Mouse (Mus musculus) large intestine, adult 2 months (tissue): Measurements from ENCODE around the gene Gnaq. TPM values are rescaled to one million over a fixed set of nuclear protein-coding genes. Genes with fewer than 3 reads are reported as not detected.
"Not testable (repeated sequence)": the region's sequence is repeated elsewhere in the genome, so short reads cannot be mapped to it uniquely, and the experiment has no call there.

Experiments
- DNase-seq: peaks from one replicate; pipeline ENCODE4 v3.0.0-alpha.2; 2012; ENCODE audit warnings: low read depth, low spot score
- WGBS: fragments of 180-500 bp; shearing (Covaris S2); methylation state at CpG from one replicate; pipeline ENCODE4 v1.1.7; 2018; 5-methylcytosine and 5-hydroxymethylcytosine counted together
- polyA plus RNA-seq: library from polyadenylated mRNA; depleted of rRNA; stranded (reverse); fragments of >200 nt; gene quantifications from 2 replicates; pipeline ENCODE4 v1.2.3, GENCODE M21; 2012

The Gnaq gene
- polyA plus RNA-seq, 1 experiment, result 12.2 TPM

DNA sequence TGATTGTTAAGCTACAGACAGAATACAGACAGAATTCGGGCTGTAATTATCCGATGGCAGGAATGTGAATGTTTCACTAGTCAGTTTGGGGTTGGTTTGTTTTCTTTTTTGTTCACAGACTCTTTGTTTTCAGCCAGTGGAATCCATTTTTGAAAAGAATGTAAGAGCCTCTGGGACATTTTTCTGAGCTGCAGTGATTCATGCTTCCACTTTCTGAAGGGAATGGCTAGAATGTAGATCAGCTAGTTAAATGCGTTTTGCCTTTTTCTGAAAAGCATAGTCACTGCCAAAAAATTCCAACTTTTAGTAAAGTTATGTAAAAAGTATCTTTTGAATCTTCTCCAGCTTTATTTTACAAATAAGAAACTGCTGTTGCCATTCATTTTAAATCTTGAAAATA, 118.3 kb downstream of the Gnaq start:
- DNase-seq, result no peak
- WGBS, result 74% methylated on average over 3 of the region's 3 CpGs

DNA sequence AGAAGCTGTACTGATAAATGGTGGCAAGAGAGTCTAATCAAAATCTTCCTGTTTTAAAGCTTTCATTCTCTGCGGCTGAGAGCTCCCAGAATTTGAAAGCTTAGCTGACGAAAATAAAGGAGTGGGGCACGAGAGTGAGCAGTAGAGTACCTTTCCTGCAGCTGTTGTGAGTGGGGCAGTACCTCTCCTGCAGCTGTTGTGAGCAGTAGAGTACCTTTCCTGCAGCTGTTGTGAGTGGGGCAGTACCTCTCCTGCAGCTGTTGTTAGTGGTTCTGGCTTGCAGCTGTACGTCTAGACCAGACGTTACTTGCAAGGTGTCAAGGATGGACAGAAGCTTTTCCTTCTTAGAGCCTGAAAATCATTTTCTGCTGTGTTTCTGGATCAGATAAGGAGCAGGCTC, 119.2 kb downstream of the Gnaq start:
- DNase-seq, result no peak

GRCm38 (mm10) chr19:16252696-16253095, 120.1 kb downstream of the Gnaq start:
- WGBS, result 83% methylated on average over 4 of the region's 4 CpGs
- no peak for DNase-seq

More for the DNA sequence above, 119.2 kb downstream of the Gnaq start:
- WGBS, result 74% methylated on average over 5 of the region's 5 CpGs

DNA sequence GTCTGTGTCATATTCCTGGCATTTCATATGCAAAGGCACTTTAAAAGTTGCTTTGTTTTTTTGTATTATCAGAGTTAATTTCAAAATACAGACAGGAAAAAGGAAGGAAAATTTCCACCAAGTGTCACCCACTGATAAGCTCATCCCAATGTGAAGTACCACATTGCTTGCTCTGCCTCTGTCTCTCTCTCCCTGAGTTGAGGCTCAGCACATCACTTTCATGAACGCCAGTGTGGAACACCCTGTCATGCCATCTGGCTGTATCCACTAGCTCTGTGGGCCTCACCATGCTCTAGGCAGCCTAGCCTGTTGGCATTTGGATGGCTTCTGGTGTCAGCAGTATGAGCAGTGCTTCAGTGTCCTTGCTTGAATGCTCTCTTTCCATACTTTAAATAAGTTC, 122.2 kb downstream of the Gnaq start:
- WGBS, result 91% methylated on average over 1 of the region's 1 CpGs
- DNase-seq, result no peak

- DNase-seq, result no peak
- WGBS, result 50% methylated on average over 2 of the region's 2 CpGs
These were observed 122.7 kb downstream of the Gnaq start for GRCm38 (mm10) chr19:16255294-16255693.

GRCm38 (mm10) chr19:16258766-16259355, 126.2 kb downstream of the Gnaq start:
- DNase-seq, result peak; percentile 62

DNA sequence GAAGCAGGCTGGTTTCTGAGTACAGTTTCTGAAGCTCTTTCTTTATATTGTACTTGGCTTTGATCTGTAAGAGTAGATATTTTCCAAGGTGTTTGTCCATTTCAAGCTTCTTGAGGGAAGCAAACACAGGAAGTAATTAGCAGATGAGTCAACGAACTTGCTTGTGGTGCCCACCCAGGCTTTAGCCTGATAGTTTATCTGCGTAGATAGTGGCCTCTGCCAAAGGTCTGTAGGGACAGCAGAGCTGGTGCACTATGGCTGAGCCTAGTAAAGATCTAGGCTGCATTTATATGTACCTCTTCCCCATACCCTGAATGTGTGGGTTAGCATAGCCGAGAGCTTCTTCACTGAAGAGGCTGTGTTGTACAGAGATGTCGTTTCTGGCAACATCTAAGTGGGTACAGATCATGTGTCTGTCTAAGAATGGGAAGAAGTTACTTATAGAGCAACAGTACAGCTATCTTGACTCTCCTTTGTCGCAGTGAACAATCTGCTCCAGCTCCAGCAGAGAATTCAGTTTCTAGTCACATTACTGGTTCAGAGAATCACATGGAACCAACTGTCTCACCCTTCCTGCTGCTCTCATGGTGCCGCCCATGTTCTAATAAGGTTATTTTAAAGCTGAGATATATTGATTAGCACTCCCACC, 127.3 kb downstream of the Gnaq start:
- 57% methylated on average over 6 of the region's 6 CpGs for WGBS
- DNase-seq, result no peak

- no peak for DNase-seq
- 39% methylated on average over 2 of the region's 2 CpGs for WGBS
These were observed 127.8 kb downstream of the Gnaq start for GRCm38 (mm10) chr19:16260435-16260832.

DNA sequence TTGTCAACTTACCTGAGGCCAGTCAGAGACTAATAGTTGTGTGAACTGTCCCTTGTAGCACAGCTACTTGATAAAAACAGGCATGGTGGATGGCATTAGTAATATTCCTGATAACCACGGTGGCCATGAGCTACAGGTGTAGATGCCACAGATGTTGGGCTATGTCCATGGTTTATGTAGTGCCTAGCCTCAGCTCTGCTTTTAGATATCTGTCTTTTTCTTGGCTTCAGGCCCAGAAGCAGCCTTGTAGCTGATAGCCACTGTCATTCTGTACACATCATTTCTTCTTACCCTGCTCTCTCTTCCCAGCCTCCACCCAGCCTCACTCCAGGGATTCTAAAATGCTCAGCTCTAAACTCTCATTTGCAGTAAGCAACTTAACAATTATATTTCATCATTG, 128.3 kb downstream of the Gnaq start:
- DNase-seq, result no peak
- 13% methylated on average over 1 of the region's 1 CpGs for WGBS

GRCm38 (mm10) chr19:16261631-16262030, 129.0 kb downstream of the Gnaq start:
- 48% methylated on average over 6 of the region's 6 CpGs for WGBS

GRCm38 (mm10) chr19:16262340-16262739, 129.7 kb downstream of the Gnaq start:
- 87% methylated on average over 4 of the region's 4 CpGs for WGBS
- no peak for DNase-seq

More at GRCm38 (mm10) chr19:16261631-16262030, 129.0 kb downstream of the Gnaq start:
- no peak for DNase-seq

- not testable (repeated sequence) for DNase-seq
- WGBS, result 98% methylated on average over 11 of the region's 16 CpGs
These were observed 134.7 kb downstream of the Gnaq start for GRCm38 (mm10) chr19:16267362-16267761.

- no peak for DNase-seq
- 85% methylated on average over 6 of the region's 6 CpGs for WGBS
These were observed 137.6 kb downstream of the Gnaq start for GRCm38 (mm10) chr19:16270236-16270635.

GRCm38 (mm10) chr19:16271002-16271401, 138.4 kb downstream of the Gnaq start:
- DNase-seq, result no peak
- 81% methylated on average over 1 of the region's 1 CpGs for WGBS

DNA sequence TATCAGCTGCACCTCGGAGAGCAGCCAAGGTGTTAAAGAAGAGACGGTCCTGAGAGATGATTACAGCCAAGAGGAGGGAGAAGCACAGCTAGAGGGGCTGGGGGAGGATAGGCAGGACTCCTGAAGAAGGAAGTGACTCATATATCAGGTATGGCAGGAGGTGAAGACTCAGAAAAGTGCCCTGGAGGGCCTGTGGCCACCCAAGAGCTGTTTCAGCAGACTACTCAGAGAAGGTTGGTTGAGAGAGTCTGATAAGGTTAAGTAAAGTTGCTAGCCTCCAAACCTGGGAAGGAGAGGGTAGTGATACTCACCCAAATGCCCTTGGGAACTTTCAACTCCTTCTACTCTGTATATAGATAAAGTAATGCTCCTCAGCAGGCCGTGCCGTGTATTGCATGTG, 140.4 kb downstream of the Gnaq start:
- WGBS, result 77% methylated on average over 4 of the region's 4 CpGs
- no peak for DNase-seq

- WGBS, result 49% methylated on average over 4 of the region's 4 CpGs
These were observed 147.6 kb downstream of the Gnaq start for GRCm38 (mm10) chr19:16280231-16280630.

GRCm38 (mm10) chr19:16285051-16286028, 152.7 kb downstream of the Gnaq start:
- no peak for DNase-seq
- 79% methylated on average over 11 of the region's 11 CpGs for WGBS

More at GRCm38 (mm10) chr19:16280231-16280630, 147.6 kb downstream of the Gnaq start:
- DNase-seq, result no peak

- WGBS, result 58% methylated on average over 10 of the region's 10 CpGs
These were observed 154.0 kb downstream of the Gnaq start for GRCm38 (mm10) chr19:16286451-16287175.

DNA sequence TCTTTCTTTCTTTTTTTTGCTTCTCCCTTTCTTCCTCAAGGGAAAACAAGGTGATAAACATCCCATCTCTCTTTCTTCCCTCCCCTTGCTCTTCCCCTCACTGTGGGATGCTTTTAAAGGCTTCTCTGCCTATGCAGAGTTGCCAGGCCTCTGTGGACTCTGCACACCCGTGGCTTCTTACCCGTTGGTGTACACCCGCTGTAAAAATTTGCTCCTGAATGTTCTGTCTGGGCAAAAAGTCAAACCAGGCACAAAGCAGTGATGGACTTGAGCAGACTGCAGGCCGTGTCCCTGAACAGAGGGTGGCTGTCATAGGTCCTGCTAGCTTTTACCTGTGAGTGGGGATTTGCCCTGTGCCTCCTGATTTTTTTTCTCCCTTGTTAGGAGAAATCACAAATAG, 154.7 kb downstream of the Gnaq start:
- DNase-seq, result no peak
- 23% methylated on average over 4 of the region's 4 CpGs for WGBS

More at GRCm38 (mm10) chr19:16286451-16287175, 154.0 kb downstream of the Gnaq start:
- no peak for DNase-seq

- 88% methylated on average over 7 of the region's 7 CpGs for WGBS
These were observed 155.3 kb downstream of the Gnaq start for GRCm38 (mm10) chr19:16287971-16288370.

More at GRCm38 (mm10) chr19:16287971-16288370, 155.3 kb downstream of the Gnaq start:
- DNase-seq, result no peak
